Mouse (Mus musculus) Patski (cell line): ENCODE measurements around the gene Acot11. TPM values are rescaled to one million over a fixed set of nuclear protein-coding genes. Genes with fewer than 3 reads are reported as not detected.
"Not testable (repeated sequence)": the region's sequence is repeated elsewhere in the genome, so short reads cannot be mapped to it uniquely, and the experiment has no call there.

ENCODE experiments used
- ATAC-seq: fragments of 100-300 bp; one replicate; pipeline ENCODE4 v1.8.0; 2021
- CTCF ChIA-PET: fragments of 350-600 bp; sonication (Branson Sonifier 250); formaldehyde crosslinking; loops from one replicate; lab custom pipeline; 2022; ENCODE audit warnings: inconsistent platforms; lab: Charles Lee
- POLR2A ChIA-PET: fragments of 350-600 bp; sonication (Branson Sonifier 250); formaldehyde crosslinking; loops from one replicate; lab custom pipeline; 2022; ENCODE audit warnings: antibody characterized with exemption, inconsistent platforms; lab: Charles Lee
- DNase-seq: peaks from one replicate; pipeline ENCODE4 v3.0.0-alpha.2; 2011; ENCODE audit warnings: low read depth, low spot score
- H3K27me3 ChIP-seq: fragments of 371-371 bp; one replicate; pipeline ENCODE4 v1.5.1; 2021
- CTCF ChIP-seq: fragments of 100-300 bp; IDR thresholded peaks from one replicate; pipeline ENCODE4 v1.5.1; 2021
- in situ Hi-C: fragments of 300-500 bp; cut with MboI; formaldehyde crosslinking; loops from 3 replicates; pipeline ENCODE4 v1.11.1; 2018; ENCODE audit warnings: low pct_unique_long_range_greater_than_20kb, mixed read lengths
- polyA plus RNA-seq: library from polyadenylated mRNA; unstranded; gene quantifications from one replicate; pipeline ENCODE4 v1.2.3, GENCODE M21; 2021

Acot11 gene
- polyA plus RNA-seq, 1 experiment from 2014 or later = 0.23 TPM

DNA sequence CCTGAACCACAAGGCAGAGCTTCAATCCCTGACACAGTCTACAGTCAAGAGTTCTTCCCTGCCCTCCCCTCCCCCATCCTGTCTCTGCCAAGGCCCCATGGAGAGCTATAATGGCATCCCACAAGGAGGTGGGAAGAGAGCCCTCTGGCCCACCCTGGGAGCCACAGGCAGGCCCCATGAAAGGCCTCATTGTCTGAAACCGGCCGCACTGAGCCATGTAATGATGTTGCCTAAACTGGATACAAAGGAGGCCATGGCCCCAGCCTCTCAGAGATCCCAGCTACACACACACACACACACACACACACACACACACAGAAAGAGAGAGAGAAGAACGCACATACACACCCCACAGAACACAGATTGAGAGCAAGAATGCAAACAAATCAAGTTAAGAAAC lies 24.8 kb downstream of the Acot11 start:
- no peaks in the 10 kb centered on the region for H3K27me3 ChIP-seq
- CTCF ChIA-PET = interaction anchor here (1.2 kb wide), 1 partner anchor 16 kb away, joined by 3 read pairs; no protein-coding TSS in a partner anchor
- DNase-seq (no peak), ATAC-seq (no peak)
- no peak for TF ChIP-seq CTCF
- in situ Hi-C loops = no loop called here
- POLR2A ChIA-PET = no interaction called here

DNA sequence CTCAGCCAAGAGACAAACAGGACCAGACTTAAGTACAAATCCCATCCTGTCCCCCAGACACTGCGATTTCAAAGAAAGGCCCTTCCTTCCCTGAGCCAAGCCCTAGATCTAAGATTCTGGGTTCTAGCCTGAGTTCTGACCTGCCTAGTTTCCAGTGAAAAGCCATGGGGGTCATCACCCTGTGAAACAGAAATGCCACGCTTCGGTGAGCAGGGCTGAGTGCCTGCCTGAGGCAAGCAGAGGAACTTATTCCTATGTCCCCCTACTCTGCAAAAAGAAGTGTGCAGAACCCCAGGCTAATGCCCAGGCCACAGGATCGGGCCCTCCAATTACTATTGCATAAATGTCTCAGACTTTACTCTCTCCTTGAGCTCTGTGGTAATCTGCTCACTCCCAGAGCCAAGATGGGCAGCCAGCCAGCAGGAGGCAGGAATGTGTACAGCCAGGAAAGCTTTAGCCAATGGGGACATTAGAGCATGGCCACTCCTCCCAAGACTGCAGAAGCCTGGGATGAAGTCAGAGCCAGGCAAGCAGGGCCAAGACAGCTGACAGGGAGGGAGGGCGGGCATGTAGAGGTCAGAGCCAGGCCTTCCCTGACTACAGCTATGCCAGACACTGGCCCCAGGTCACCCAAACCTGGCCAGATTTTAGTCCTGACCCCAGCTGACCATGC lies 26.5 kb downstream of the Acot11 start:
- no peaks in the 10 kb centered on the region for H3K27me3 ChIP-seq
- DNase-seq = peak; percentile 79
- CTCF ChIA-PET = no interaction called here
- peak; percentile 90 for ATAC-seq
- POLR2A ChIA-PET = interaction anchor here (0.5 kb wide), 1 partner anchor 21 kb away, joined by 3 read pairs; no protein-coding TSS in a partner anchor
- no peak for TF ChIP-seq CTCF
- in situ Hi-C loops = no loop called here

DNA sequence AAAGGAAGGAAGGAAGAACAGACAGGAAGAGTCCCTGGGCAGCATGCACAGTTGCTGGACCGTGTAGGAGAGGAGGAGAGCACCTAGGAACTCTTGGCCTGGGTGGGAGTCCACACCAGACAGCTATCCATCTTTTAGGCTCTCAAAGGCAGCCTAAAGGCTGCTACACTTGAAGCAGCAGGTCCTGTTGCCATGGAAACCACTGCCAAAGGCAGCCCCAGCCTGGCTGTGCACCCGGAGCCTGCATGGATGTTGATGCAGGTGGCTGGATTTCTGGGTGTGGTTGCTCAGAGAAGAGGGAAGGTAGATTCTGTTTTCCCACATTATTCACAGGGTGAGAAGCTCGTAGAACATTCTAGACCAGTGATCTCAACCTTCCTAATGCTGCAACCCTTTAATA lies 27.8 kb downstream of the Acot11 start:
- in situ Hi-C loops = no loop called here
- CTCF ChIA-PET = no interaction called here
- TF ChIP-seq CTCF = no peak
- POLR2A ChIA-PET = no interaction called here
- H3K27me3 ChIP-seq = no peaks in the 10 kb centered on the region
- no peak for ATAC-seq
- no peak for DNase-seq

DNA sequence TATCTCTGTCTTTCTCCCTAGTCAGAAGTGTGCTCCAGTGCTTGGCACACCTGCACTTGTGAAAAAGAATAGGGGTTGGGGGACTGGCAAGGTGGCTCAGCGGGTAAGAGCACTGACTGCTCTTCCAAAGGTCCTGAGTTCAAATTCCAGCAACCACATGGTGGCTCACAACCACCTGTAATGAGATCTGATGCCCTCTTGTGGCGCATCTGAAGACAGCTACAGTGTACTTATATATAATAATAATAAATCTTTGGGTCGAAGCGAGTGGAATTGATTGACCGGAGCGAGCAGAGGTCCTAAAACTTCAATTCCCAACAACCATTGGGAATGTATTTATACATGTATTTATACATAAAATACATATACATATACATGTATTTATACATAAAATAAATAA lies 29.0 kb downstream of the Acot11 start:
- POLR2A ChIA-PET, in situ Hi-C loops, CTCF ChIA-PET, H3K27me3 ChIP-seq, DNase-seq, ATAC-seq: not testable (repeated sequence)

DNA sequence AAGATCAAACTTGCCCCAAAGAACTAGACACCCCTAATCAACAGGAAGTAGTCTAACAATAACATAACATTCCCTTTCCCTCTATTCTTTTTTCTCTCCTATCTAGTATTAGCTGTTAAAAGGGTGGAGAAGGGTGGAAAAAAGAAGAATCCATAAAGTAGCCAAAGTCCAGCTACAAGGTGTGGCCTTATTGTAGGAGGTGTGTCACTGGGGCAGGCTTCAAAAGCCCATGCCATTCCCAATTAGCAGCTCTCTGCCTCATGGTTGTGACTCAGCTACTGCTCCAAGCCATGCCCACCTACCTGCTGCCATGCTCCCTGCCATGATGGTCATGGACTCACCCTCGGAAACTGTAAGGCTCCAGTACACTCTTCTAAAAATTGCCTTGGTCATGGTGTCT lies 32.2 kb downstream of the Acot11 start:
- CTCF ChIA-PET = no interaction called here
- DNase-seq = no peak
- in situ Hi-C loops = no loop called here
- no peak for TF ChIP-seq CTCF
- no peak for ATAC-seq
- no peaks in the 10 kb centered on the region for H3K27me3 ChIP-seq
- POLR2A ChIA-PET = interaction anchor here (0.6 kb wide), 1 partner anchor 593 kb away, joined by 3 read pairs; no protein-coding TSS in a partner anchor

DNA sequence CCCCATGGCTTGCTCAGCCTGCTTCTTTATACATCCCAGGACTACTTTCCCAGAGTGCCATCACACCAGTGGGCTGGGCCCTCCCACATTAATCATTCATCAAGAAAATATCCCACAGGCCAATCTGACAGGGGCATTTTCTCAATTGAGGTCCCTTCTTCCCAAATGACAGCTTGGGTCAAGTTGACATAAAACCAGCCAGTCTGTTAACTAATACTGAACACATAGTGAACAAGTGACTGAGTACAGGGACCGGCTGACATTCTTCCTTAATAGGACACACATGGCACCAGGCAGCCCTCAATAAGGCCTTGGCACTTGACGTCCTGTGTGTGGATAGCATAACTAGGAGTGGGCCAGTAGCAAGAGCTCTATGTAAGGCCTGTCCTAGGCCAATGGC lies 35.5 kb downstream of the Acot11 start:
- ATAC-seq (no peak), DNase-seq (no peak)
- no peaks in the 10 kb centered on the region for H3K27me3 ChIP-seq
- TF ChIP-seq CTCF = no peak
- in situ Hi-C loops = no loop called here
- CTCF ChIA-PET = no interaction called here
- POLR2A ChIA-PET = no interaction called here

DNA sequence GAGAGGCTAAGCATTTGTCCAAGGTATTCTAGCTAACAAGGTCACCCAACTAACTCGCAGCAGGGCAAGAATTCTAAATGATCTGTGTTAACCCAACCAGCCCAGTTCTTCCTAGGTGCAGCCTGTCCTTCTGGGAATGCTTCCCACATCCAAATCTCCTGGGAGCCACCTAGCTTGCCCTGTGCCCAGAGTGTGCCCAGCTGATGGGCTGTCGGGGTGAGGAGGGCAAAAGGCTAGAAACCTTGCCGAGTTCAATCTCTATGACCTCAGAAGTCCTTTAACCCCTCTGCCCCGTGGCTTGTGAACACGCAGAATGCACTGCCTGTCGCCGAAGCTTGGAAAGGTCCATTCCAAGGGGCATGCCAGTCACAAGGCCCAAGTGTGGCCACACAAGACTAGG lies 40.6 kb downstream of the Acot11 start:
- CTCF ChIA-PET = no interaction called here
- POLR2A ChIA-PET = no interaction called here
- in situ Hi-C loops = no loop called here
- no peaks in the 10 kb centered on the region for H3K27me3 ChIP-seq
- ATAC-seq (no peak), DNase-seq (no peak)
- TF ChIP-seq CTCF = no peak

DNA sequence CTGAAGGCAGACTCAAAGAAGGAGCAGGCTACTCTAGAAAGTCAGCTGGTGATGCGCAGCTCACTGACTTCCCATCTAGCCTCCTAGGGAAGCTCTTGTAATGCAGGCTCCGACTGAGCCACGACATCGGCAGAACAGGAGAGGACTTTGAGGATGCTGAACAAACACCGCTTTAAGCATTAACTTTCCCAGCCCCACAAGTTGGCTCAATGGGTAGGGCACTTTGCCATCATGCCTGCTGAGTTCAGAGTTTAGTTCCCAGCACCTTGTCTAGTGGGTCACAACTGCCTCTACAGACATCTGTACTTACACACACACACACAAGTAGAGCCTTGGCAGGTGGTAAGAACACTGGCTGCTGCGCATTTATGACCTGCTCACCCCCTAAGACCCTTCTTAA lies 53.1 kb downstream of the Acot11 start:
- in situ Hi-C loops = no loop called here

DNA sequence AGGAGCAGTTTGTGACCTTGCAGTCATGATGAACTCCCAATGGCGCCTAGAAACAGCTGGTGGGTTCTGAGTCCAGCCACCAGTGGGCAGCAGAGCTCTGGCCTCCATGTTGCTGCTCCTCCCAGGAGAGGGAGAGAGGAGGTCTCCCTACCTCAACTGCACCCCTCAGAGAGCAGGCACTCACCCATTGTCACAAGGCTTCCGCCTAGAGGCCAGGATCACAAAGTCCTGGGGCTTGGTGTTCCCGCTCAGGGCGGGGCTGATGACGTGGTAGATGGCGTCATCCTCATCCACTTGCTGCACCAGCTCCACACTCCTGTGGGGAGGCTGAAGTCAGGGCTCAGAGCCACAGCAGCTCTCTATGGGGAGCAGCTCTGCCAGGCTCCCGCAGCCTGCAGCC lies 55.1 kb downstream of the Acot11 start:
- no peaks in the 10 kb centered on the region for H3K27me3 ChIP-seq
- CTCF ChIA-PET = interaction anchor here (1.3 to 1.4 kb wide), 2 partner anchors 8 to 78 kb away, joined by 4 to 5 read pairs; no protein-coding TSS in a partner anchor
- DNase-seq = peak; percentile 13
- in situ Hi-C loops = loop anchor here (10.0 kb wide), 1 partner anchor 415 kb away; no protein-coding TSS in a partner anchor
- ATAC-seq = peak; percentile 52
- POLR2A ChIA-PET = no interaction called here
- TF ChIP-seq CTCF = peak; percentile 80

More for the DNA sequence above, 53.1 kb downstream of the Acot11 start:
- DNase-seq (no peak), ATAC-seq (no peak)
- TF ChIP-seq CTCF = no peak
- H3K27me3 ChIP-seq = no peaks in the 10 kb centered on the region
- ChIA-PET POLR2A (no interaction called here), CTCF (no interaction called here)

DNA sequence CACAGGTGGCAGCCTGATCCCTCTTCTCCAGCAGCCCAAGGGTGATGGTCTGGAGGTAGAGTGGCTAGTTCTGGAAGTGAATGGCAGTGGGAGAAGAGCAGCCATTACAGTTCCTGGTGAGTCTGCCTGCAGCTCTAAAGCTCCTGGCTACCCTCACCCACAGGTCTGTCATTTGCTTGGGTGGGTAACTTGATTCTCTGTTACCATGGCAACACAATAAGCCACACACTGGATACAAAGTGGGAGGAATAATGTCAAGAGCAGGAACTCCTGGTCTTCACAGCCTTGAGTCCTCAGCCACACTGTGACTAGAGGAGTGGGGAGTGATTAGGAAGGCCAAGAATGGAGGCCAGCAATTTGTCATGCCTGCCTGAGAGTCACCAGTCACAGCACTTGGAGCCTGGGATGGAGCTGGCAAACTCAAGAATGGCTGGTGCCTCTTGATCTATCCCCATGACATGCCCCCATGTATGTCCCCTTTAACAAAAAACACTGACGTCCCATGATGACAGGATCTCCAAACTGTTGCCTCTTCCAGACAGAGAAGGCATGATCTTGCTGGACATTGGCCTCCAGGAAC lies 57.7 kb downstream of the Acot11 start:
- ChIA-PET CTCF (no interaction called here), POLR2A (no interaction called here)
- DNase-seq (no peak), ATAC-seq (no peak)
- H3K27me3 ChIP-seq = no peaks in the 10 kb centered on the region
- TF ChIP-seq CTCF = no peak
- in situ Hi-C loops = loop anchor here (10.0 kb wide), 1 partner anchor 418 kb away; no protein-coding TSS in a partner anchor

DNA sequence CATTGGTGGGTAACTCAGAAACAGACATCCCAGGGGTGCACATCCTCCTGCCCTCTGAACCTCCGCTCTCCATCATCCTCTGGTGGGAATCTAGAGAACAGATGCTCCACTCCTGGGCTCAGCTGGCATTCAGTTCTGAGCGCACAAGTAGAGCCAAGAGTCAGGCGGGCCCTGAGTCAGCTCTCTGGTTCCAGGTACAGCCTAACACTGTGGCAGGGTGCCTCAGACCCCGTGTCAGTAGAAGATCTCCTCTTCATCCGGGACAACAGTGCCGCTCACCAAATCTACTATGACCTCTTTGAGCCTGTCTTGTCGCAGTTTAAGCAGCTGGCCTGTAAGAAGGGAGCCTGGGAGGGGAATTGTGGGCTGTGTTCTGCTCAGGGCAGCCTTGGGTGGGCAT lies 58.9 kb downstream of the Acot11 start:
- ATAC-seq (no peak), DNase-seq (no peak)
- H3K27me3 ChIP-seq = no peaks in the 10 kb centered on the region
- TF ChIP-seq CTCF = no peak
- in situ Hi-C loops = loop anchor here (10.0 kb wide), 1 partner anchor 419 kb away; no protein-coding TSS in a partner anchor
- ChIA-PET POLR2A (no interaction called here), CTCF (no interaction called here)
